Mouse (Mus musculus): ENCODE measurements at regions not wholly inside any gene's neighbourhood (a gene's known extent, or its start where the extent isn't known, plus 50 kb on each side); places are given as distances from the start of the nearest gene placed in this dataset.

- Histone ChIP-seq H3K27ac (ENCODE audit: low read depth) (no peak overlapping the region), H3K4me1 (ENCODE audit: insufficient read depth) (no peaks in the 10 kb centered on the region), H3K27me3 (ENCODE audit: insufficient read depth, low read length) (no peaks in the 10 kb centered on the region), H3K9ac (replicated peaks) (no peak overlapping the region), H3K4me3 (ENCODE audit: low read depth, low read length) (no peak overlapping the region), H3K36me3 (replicated peaks; ENCODE audit: insufficient read depth, low read length) (no peaks in the 10 kb centered on the region), H3K4me2 (ENCODE audit: low read depth, low read length) (no peak overlapping the region), H3K9me3 (ENCODE audit: low read length) (no peaks in the 10 kb centered on the region)
- ATAC-seq (no peak), DNase-seq (no peak)
- WGBS (ENCODE audit: insufficient replicate concordance) = 84% methylated on average over 7 of the region's 7 CpGs
- TF ChIP-seq CTCF (IDR thresholded peaks at IDR 0.05; ENCODE audit: low read depth) (no peak), EP300 (IDR thresholded peaks at IDR 0.05; ENCODE audit: low read depth) (no peak)
Measured at GRCm38 (mm10) chr13:60273331-60273730, 96.2 kb upstream of the Gas1 start.

DNA sequence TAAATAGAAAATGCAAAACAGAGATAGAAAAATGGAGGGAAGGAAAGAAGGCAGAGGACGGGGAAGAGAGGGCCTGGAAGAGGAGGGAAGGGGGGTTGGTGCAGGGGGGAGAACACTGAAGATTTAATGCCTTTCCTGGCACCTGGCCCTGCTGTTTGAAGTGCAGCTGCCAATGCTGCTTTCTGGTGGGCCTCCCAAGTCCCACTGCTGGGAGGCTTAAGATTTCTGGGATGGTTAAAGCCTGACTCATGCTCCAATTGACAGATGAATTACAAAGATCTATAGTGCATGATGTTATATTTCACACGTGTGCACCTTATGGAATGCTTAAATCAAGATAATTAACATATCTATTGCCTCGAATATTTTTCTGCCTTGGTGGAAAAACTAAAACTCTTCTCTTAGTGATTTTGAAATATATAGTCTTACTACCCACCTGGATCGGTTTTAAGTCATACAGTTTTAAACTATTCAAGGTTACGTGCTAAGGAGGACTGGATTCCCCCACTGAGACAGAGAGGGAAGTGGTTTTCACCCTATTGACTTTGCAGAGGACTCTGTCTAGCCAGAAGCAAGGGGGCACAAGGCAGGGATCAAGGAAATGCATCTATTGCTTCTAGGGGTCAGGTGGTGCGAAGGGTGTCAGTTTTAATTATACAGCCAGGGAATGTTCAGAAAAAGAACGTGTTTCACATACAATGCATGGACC is 105.5 kb upstream of the Gas1 start:
- no peaks in the 10 kb centered on the region for H3K9me3 ChIP-seq (ENCODE audit: low read length)
- H3K4me2 ChIP-seq (ENCODE audit: low read depth, low read length) = no peak overlapping the region
- no peak for DNase-seq
- no peak overlapping the region for H3K27ac ChIP-seq (ENCODE audit: low read depth)
- H3K36me3 ChIP-seq (replicated peaks; ENCODE audit: insufficient read depth, low read length) = no peaks in the 10 kb centered on the region
- no peak for TF ChIP-seq EP300 (IDR thresholded peaks at IDR 0.05; ENCODE audit: low read depth)
- TF ChIP-seq CTCF (IDR thresholded peaks at IDR 0.05; ENCODE audit: low read depth) = no peak
- no peak overlapping the region for H3K9ac ChIP-seq (replicated peaks)
- WGBS (ENCODE audit: insufficient replicate concordance) = 62% methylated on average over 7 of the region's 7 CpGs
- no peaks in the 10 kb centered on the region for H3K4me1 ChIP-seq (ENCODE audit: insufficient read depth)
- no peaks in the 10 kb centered on the region for H3K27me3 ChIP-seq (ENCODE audit: insufficient read depth, low read length)
- ATAC-seq = no peak
- no peak overlapping the region for H3K4me3 ChIP-seq (ENCODE audit: low read depth, low read length)

DNA sequence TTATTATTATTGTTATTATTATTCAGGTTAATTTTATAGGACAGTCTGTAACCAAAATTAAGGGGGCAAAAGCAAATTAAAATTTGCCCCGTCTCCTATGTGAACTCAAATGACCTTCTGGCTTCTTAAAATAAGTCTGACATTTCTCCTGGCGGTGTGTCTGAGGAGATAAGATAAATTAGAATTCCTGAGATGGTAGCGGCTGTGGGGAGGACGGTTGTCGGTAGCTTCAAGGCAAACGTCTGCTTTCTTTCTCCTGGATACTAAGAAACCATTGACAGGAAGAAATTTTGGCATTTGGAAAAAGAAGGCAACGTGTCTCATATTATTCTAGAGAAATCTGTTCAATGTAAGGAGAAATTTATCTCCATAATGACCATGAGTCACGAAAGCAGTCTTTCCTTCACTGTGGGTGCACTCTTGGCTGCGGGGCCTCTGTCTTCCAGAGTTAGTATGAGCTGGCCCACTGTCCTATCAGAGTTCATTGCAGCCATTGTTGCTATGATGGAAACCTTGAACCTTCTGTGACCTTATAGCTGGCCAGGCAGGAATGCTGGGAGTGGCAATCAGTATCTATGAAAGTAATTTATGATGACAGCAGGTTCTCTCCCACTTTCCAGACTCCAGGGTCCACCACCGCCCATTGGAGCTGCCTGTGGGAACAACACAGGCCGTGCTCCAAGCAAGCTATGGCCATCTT is 109.5 kb upstream of the Gas1 start:
- H3K27ac ChIP-seq (ENCODE audit: low read depth) = no peak overlapping the region
- DNase-seq (no peak), ATAC-seq (no peak)
- H3K9me3 ChIP-seq (ENCODE audit: low read length) = no peaks in the 10 kb centered on the region
- TF ChIP-seq CTCF (IDR thresholded peaks at IDR 0.05; ENCODE audit: low read depth) (no peak), EP300 (IDR thresholded peaks at IDR 0.05; ENCODE audit: low read depth) (no peak)
- no peaks in the 10 kb centered on the region for H3K27me3 ChIP-seq (ENCODE audit: insufficient read depth, low read length)
- no peaks in the 10 kb centered on the region for H3K36me3 ChIP-seq (replicated peaks; ENCODE audit: insufficient read depth, low read length)
- H3K4me2 ChIP-seq (ENCODE audit: low read depth, low read length) = no peak overlapping the region
- H3K9ac ChIP-seq (replicated peaks) = no peak overlapping the region
- H3K4me3 ChIP-seq (ENCODE audit: low read depth, low read length) = no peak overlapping the region
- no peaks in the 10 kb centered on the region for H3K4me1 ChIP-seq (ENCODE audit: insufficient read depth)
- 57% methylated on average over 11 of the region's 11 CpGs for WGBS (ENCODE audit: insufficient replicate concordance)

DNA sequence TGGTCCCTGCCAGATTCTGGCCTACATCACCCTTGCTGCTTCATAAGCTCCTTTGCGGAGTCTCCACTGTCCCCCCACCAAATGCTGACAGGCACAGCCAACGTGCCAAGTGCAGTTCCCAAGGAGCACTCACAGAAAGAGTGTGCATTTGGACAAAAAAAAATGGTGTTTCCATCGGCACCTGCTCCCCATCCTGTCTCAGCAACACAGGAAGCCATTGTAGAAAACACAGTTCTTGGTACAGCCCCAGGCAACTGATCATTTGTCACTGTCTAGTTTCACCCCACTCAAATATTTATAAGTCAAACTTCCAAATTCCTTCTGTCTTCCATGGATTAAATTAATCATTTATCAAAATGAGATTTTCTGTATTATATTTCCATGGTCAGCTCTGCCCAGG is 112.5 kb upstream of the Gas1 start:
- Histone ChIP-seq H3K4me3 (ENCODE audit: low read depth, low read length) (no peak overlapping the region), H3K9me3 (ENCODE audit: low read length) (no peaks in the 10 kb centered on the region), H3K9ac (replicated peaks) (no peak overlapping the region), H3K27me3 (ENCODE audit: insufficient read depth, low read length) (no peaks in the 10 kb centered on the region), H3K4me2 (ENCODE audit: low read depth, low read length) (no peak overlapping the region), H3K27ac (ENCODE audit: low read depth) (no peak overlapping the region), H3K4me1 (ENCODE audit: insufficient read depth) (no peaks in the 10 kb centered on the region), H3K36me3 (replicated peaks; ENCODE audit: insufficient read depth, low read length) (no peaks in the 10 kb centered on the region)
- TF ChIP-seq CTCF (IDR thresholded peaks at IDR 0.05; ENCODE audit: low read depth) = no peak
- TF ChIP-seq EP300 (IDR thresholded peaks at IDR 0.05; ENCODE audit: low read depth) = no peak
- WGBS (ENCODE audit: insufficient replicate concordance) = 68% methylated on average over 3 of the region's 3 CpGs
- DNase-seq = no peak
- no peak for ATAC-seq

GRCm38 (mm10) chr13:60290820-60291219 is 113.7 kb upstream of the Gas1 start:
- Histone ChIP-seq H3K4me2 (ENCODE audit: low read depth, low read length) (no peak overlapping the region), H3K9me3 (ENCODE audit: low read length) (no peaks in the 10 kb centered on the region), H3K4me1 (ENCODE audit: insufficient read depth) (no peaks in the 10 kb centered on the region), H3K27me3 (ENCODE audit: insufficient read depth, low read length) (no peaks in the 10 kb centered on the region), H3K4me3 (ENCODE audit: low read depth, low read length) (no peak overlapping the region), H3K36me3 (replicated peaks; ENCODE audit: insufficient read depth, low read length) (no peaks in the 10 kb centered on the region), H3K27ac (ENCODE audit: low read depth) (no peak overlapping the region), H3K9ac (replicated peaks) (no peak overlapping the region)
- DNase-seq (no peak), ATAC-seq (no peak)
- 81% methylated on average over 4 of the region's 4 CpGs for WGBS (ENCODE audit: insufficient replicate concordance)
- TF ChIP-seq CTCF (IDR thresholded peaks at IDR 0.05; ENCODE audit: low read depth) (no peak), EP300 (IDR thresholded peaks at IDR 0.05; ENCODE audit: low read depth) (no peak)

- H3K4me2 ChIP-seq (ENCODE audit: low read depth, low read length) = no peak overlapping the region
- H3K9me3 ChIP-seq (ENCODE audit: low read length) = no peaks in the 10 kb centered on the region
- H3K9ac ChIP-seq (replicated peaks) = no peak overlapping the region
- 83% methylated on average over 3 of the region's 3 CpGs for WGBS (ENCODE audit: insufficient replicate concordance)
- no peak overlapping the region for H3K4me3 ChIP-seq (ENCODE audit: low read depth, low read length)
- no peak for DNase-seq
- no peaks in the 10 kb centered on the region for H3K36me3 ChIP-seq (replicated peaks; ENCODE audit: insufficient read depth, low read length)
- H3K27me3 ChIP-seq (ENCODE audit: insufficient read depth, low read length) = no peaks in the 10 kb centered on the region
- no peak for ATAC-seq
- H3K4me1 ChIP-seq (ENCODE audit: insufficient read depth) = no peaks in the 10 kb centered on the region
- TF ChIP-seq EP300 (IDR thresholded peaks at IDR 0.05; ENCODE audit: low read depth) (no peak), CTCF (IDR thresholded peaks at IDR 0.05; ENCODE audit: low read depth) (no peak)
- no peak overlapping the region for H3K27ac ChIP-seq (ENCODE audit: low read depth)
Measured at GRCm38 (mm10) chr13:60291344-60291743, 114.2 kb upstream of the Gas1 start.

Measured in liver, postnatal 0 days (tissue).